Mouse (Mus musculus) limb, embryonic 10.5 days (tissue): Measurements from ENCODE around the gene Thumpd1. TPM values are rescaled to one million over a fixed set of nuclear protein-coding genes. Genes with fewer than 3 reads are reported as not detected.
"Not testable (repeated sequence)": the region's sequence is repeated elsewhere in the genome, so short reads cannot be mapped to it uniquely, and the experiment has no call there.

Experiments
- DNase-seq: peaks from one replicate; pipeline ENCODE4 v3.0.0-alpha.2; 2017; ENCODE audit warnings: low spot score
- H3K27ac ChIP-seq: fragments of 300-500 bp; sonication (generic); 2 replicates; pipeline ENCODE4 v1.5.1; 2016; ENCODE audit warnings: mild to moderate bottlenecking
- H3K27me3 ChIP-seq: fragments of 300-500 bp; sonication (generic); 2 replicates; pipeline ENCODE4 v1.6.1; 2016; ENCODE audit warnings: low read depth, mild to moderate bottlenecking; ENCODE audit not compliant: poor library complexity, severe bottlenecking
- H3K36me3 ChIP-seq: fragments of 300-500 bp; sonication (generic); 2 replicates; pipeline ENCODE4 v1.6.1; 2016; ENCODE audit warnings: mild to moderate bottlenecking, moderate library complexity
- H3K4me1 ChIP-seq: fragments of 300-500 bp; sonication (generic); 2 replicates; pipeline ENCODE4 v1.6.1; 2016
- H3K4me3 ChIP-seq: fragments of 300-500 bp; sonication (generic); 2 replicates; pipeline ENCODE4 v1.5.1; 2016; ENCODE audit warnings: mild to moderate bottlenecking, moderate library complexity
- H3K9me3 ChIP-seq: fragments of 300-500 bp; sonication (generic); replicated peaks from 2 replicates; pipeline ENCODE4 v1.6.1; 2016; ENCODE audit warnings: mild to moderate bottlenecking
- WGBS: fragments of 180-500 bp; shearing (Covaris S2); methylation state at CpG from one replicate; pipeline ENCODE4 v1.1.7; 2016; 5-methylcytosine and 5-hydroxymethylcytosine counted together
- polyA plus RNA-seq: library from polyadenylated mRNA; unstranded; fragments of >200 nt; fragmentation: Nextera tagmentation; extraction: Ambion mirVana; gene quantifications from 2 replicates; pipeline ENCODE4 v1.2.1, GENCODE M21; 2016

Thumpd1 gene
- polyA plus RNA-seq, 1 experiment from 2014 or later = 95.3 TPM

DNA sequence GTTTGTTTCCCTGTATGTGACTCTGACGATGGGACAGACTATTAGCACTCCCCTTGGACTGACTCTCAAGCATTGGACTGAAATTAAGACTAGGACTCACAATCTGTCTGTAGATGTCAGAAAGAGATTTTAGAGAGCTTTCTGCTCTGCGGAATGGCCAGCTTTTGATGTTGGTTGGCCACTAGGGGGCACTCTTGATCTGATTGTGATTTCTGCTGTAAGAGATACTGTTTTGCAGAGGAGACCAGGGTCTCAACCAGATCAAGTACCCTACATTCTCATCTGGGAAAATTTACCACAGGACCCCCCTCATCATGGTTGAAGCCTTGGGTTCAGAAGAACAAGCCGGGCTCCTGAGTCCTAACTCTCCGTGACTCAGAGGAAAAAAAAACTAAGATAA, 10.7 kb upstream of the Thumpd1 start:
- not testable (repeated sequence) for DNase-seq
- WGBS = 84% methylated on average over 4 of the region's 4 CpGs

GRCm38 (mm10) chr7:119727621-119728020, 7.0 kb upstream of the Thumpd1 start:
- H3K27ac ChIP-seq = no peak overlapping the region
- no peaks in the 10 kb centered on the region for H3K4me1 ChIP-seq
- H3K27me3 ChIP-seq = no peaks in the 10 kb centered on the region
- H3K9me3 ChIP-seq = no peaks in the 10 kb centered on the region
- H3K4me3 ChIP-seq = no peak overlapping the region
- DNase-seq = no peak
- 89% methylated on average over 2 of the region's 2 CpGs for WGBS
- H3K36me3 ChIP-seq = no peaks in the 10 kb centered on the region

More for the DNA sequence above, 10.7 kb upstream of the Thumpd1 start:
- H3K27ac ChIP-seq, H3K9me3 ChIP-seq, H3K4me3 ChIP-seq, H3K36me3 ChIP-seq, H3K27me3 ChIP-seq, H3K4me1 ChIP-seq: not testable (repeated sequence)

DNA sequence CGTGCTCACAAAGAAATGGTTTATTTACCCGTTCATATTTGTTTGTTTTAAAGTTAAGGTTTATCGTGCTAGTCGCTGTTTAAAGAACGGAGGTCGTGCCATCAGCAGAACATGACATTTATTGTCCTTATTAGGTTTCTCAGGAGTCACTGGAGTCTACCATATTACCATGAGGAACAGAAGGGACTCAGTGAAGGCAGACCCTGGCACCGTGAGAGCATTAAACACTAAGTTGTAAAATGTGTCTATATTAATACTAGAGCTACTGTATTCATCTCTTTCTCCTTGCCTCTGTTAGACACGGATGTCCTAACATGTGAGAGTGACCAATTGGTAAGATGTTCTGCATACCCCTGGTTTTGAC, 331 bp upstream of the Thumpd1 start:
- DNase-seq = no peak
- 17% methylated on average over 8 of the region's 8 CpGs for WGBS
- Histone ChIP-seq H3K27me3 (no peaks in the 10 kb centered on the region), H3K9me3 (no peaks in the 10 kb centered on the region), H3K36me3 (peaks cover 33% of the 10 kb centered on the region), H3K27ac (peak overlapping the region; percentile 94), H3K4me3 (peak overlapping the region; percentile 93), H3K4me1 (peaks cover 10% of the 10 kb centered on the region)

DNA sequence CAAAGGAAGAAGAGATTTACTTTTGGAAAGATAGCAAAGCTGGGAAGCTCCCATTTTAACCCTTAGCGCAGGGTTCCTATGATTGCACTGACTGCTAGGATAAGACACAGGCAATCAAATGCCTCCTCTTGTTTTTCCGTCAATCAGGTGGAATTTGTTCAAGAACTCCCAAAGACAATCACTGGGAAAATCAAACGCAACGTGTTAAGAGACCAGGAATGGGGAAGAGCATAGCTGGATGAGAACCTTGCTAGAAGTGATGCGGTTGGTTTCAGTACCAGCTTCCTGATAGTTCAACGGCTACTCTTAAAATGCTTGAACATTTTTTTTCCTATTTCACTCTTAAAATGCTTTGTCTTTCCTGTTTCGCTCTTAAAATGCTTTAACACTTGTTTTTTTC, 6.5 kb downstream of the Thumpd1 start:
- H3K27me3 ChIP-seq = no peaks in the 10 kb centered on the region
- no peaks in the 10 kb centered on the region for H3K9me3 ChIP-seq
- peaks cover 51% of the 10 kb centered on the region for H3K36me3 ChIP-seq
- H3K27ac ChIP-seq = no peak overlapping the region
- no peak for DNase-seq
- H3K4me3 ChIP-seq = no peak overlapping the region
- H3K4me1 ChIP-seq = no peaks in the 10 kb centered on the region
- WGBS = 95% methylated on average over 7 of the region's 7 CpGs

DNA sequence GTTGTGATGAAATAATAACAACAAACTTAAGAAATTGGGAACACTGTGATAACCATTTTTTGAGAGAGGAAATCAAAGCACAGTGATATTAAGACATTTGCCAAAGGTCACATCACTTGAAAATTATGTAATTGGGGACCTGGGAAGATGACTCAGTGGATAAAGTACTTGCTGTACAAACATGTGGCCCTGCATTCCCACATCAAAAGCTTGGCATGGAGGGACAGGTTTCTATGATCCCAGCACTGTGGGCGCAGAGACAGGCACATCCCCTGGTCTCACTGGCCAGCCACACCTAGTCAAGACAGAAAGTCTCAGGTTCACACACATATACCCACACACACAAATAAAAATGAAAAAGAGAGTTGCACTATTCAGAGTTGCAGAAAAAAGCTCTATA, 25.7 kb downstream of the Thumpd1 start:
- no peaks in the 10 kb centered on the region for H3K27me3 ChIP-seq
- H3K27ac ChIP-seq = no peak overlapping the region
- no peaks in the 10 kb centered on the region for H3K36me3 ChIP-seq
- DNase-seq = no peak
- H3K4me1 ChIP-seq = no peaks in the 10 kb centered on the region
- H3K4me3 ChIP-seq = no peak overlapping the region
- WGBS = 100% methylated on average over 1 of the region's 1 CpGs
- no peaks in the 10 kb centered on the region for H3K9me3 ChIP-seq

DNA sequence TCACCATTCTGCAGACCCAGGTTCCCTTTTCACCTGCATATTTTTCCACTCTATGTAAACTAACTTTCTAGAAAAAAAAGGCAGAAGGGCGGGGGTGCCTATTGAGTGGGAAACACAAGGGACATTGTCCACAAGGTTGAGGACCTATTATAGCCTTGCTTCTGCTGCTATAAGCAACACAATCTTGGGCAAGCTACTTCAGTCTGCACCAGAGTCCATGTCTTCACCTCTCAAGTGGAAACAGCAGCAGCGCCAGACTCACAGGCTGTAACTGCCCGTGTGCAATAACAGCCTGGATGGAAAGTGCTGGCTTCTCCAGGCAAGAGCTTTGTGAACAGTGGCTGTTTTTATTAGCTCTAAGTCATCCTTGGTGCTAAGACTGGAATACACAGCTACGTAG, 28.3 kb downstream of the Thumpd1 start:
- Histone ChIP-seq H3K27ac (no peak overlapping the region), H3K36me3 (no peaks in the 10 kb centered on the region), H3K9me3 (no peaks in the 10 kb centered on the region), H3K4me3 (no peak overlapping the region), H3K4me1 (no peaks in the 10 kb centered on the region), H3K27me3 (no peaks in the 10 kb centered on the region)
- 88% methylated on average over 4 of the region's 4 CpGs for WGBS
- no peak for DNase-seq

GRCm38 (mm10) chr7:119689726-119690125, 30.9 kb downstream of the Thumpd1 start, which contains the start of gene Acsm4:
Acsm4 (plus strand) TSS chr7:119690026.
- Histone ChIP-seq H3K36me3 (no peaks in the 10 kb centered on the region), H3K9me3 (no peaks in the 10 kb centered on the region), H3K4me1 (no peaks in the 10 kb centered on the region), H3K27me3 (no peaks in the 10 kb centered on the region), H3K4me3 (no peak within 1 kb of the TSS), H3K27ac (no peak within 1 kb of the TSS)
- WGBS = 83% methylated on average over 5 of the region's 5 CpGs
- no peak for DNase-seq

DNA sequence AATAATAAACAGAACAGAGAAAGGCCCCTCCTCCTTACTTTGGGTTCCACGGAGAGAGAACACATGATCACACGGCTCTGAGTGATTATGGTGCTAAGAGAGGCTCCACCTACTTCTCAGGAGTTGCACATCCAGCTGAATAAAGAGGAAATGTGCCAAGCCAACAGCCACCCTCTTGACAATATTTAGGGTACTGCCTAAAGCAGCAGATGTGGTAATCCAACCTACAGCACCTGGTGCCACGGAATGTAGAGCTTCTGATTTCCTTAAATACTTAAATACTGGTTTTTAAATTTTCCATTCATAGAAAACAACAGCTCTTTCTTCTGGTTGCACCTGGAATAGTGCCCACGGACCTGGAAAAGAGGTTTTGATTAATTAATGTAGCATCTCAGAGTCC, 37.9 kb downstream of the Thumpd1 start:
- H3K4me3 ChIP-seq = no peak overlapping the region
- no peaks in the 10 kb centered on the region for H3K9me3 ChIP-seq
- no peak overlapping the region for H3K27ac ChIP-seq
- no peaks in the 10 kb centered on the region for H3K27me3 ChIP-seq
- no peaks in the 10 kb centered on the region for H3K36me3 ChIP-seq
- 77% methylated on average over 4 of the region's 4 CpGs for WGBS
- no peak for DNase-seq
- H3K4me1 ChIP-seq = no peaks in the 10 kb centered on the region

DNA sequence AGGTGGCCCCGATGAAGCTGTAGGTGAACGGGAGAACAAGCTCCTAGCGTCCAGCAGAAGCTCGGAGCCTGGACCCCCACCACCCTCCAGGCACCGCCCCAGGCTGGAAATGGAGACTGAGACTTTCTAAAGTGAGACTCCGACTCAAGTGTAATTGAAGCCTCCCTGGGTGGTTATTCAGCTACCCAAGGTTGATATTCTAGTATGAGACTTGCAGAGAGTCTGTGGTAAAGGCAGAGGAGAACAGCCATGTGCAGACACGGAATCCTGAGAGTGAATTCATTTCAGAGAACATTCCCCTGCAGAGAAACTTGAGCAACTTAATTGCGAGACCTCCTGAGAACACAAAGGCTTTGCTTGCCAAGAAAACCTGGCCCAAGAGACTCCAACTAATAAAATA, 40.5 kb downstream of the Thumpd1 start:
- no peak for DNase-seq
- H3K27me3 ChIP-seq = no peaks in the 10 kb centered on the region
- H3K4me1 ChIP-seq = no peaks in the 10 kb centered on the region
- no peaks in the 10 kb centered on the region for H3K36me3 ChIP-seq
- WGBS = 81% methylated on average over 8 of the region's 8 CpGs
- H3K27ac ChIP-seq = no peak overlapping the region
- no peak overlapping the region for H3K4me3 ChIP-seq
- H3K9me3 ChIP-seq = no peaks in the 10 kb centered on the region

- Histone ChIP-seq H3K27ac (no peak overlapping the region), H3K9me3 (no peaks in the 10 kb centered on the region), H3K4me3 (no peak overlapping the region), H3K4me1 (peaks cover 3% of the 10 kb centered on the region; the same call in 1 of the 2 replicates), H3K36me3 (no peaks in the 10 kb centered on the region), H3K27me3 (no peaks in the 10 kb centered on the region)
- WGBS = 22% methylated on average over 6 of the region's 6 CpGs
- DNase-seq = peak; percentile 53
Measured at GRCm38 (mm10) chr7:119673465-119673864, 47.1 kb downstream of the Thumpd1 start.

GRCm38 (mm10) chr7:119670925-119671324, 49.7 kb downstream of the Thumpd1 start:
- Histone ChIP-seq H3K27me3 (no peaks in the 10 kb centered on the region), H3K9me3 (no peaks in the 10 kb centered on the region), H3K4me1 (peaks cover 3% of the 10 kb centered on the region; the same call in 1 of the 2 replicates), H3K4me3 (no peak overlapping the region), H3K36me3 (no peaks in the 10 kb centered on the region), H3K27ac (no peak overlapping the region)
- no peak for DNase-seq
- WGBS = 56% methylated on average over 6 of the region's 6 CpGs

DNA sequence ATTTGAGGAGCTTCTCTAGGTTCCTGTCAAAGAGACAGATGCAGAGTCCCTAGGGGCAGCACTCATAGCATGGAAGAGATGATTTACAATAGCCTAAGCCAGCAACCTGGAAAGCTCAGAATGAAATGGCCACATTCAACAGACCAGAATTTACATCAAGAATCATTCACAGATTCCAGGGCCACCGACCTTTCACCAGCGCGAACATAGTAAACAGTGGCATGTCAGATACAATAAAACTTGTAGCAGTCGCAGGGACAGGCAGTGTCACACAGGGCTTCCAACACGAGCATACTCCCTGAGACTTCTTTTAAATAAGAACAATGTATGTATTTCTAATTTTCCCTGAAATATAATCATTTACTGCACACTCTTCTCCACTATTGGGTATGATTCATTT, 50.2 kb downstream of the Thumpd1 start:
- H3K4me3 ChIP-seq = no peak overlapping the region
- no peaks in the 10 kb centered on the region for H3K9me3 ChIP-seq
- 75% methylated on average over 5 of the region's 5 CpGs for WGBS
- no peak for DNase-seq
- H3K27me3 ChIP-seq = no peaks in the 10 kb centered on the region
- H3K27ac ChIP-seq = no peak overlapping the region
- H3K4me1 ChIP-seq = peaks cover 3% of the 10 kb centered on the region; the same call in 1 of the 2 replicates
- no peaks in the 10 kb centered on the region for H3K36me3 ChIP-seq

DNA sequence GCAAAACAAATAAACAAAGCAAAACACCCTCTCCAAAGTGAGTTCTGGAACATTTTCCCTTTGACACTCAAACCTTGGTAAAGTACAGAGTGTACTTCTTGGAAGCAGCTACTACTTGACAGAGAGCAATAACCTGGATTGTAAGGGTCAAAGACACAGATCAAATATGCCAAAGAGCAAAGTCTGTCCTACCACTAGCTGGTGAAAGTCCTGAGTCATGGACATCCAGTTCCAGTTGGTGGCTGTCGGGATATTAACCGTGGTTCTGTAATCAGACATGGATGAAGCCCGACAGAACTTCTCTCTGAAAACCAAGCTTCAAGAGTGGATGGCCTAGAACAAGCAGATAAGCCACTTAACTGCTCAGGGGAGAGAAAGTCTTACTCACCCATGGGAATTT, 52.7 kb downstream of the Thumpd1 start:
- Histone ChIP-seq H3K4me1 (no peaks in the 10 kb centered on the region), H3K36me3 (no peaks in the 10 kb centered on the region), H3K27me3 (no peaks in the 10 kb centered on the region), H3K9me3 (no peaks in the 10 kb centered on the region), H3K4me3 (no peak overlapping the region), H3K27ac (no peak overlapping the region)
- WGBS = 93% methylated on average over 3 of the region's 3 CpGs
- DNase-seq = no peak
